Mouse (Mus musculus) ovary, adult 10 weeks (tissue): ENCODE data around the gene Bod1l. TPM values are rescaled to one million over a fixed set of nuclear protein-coding genes. Genes with fewer than 3 reads are reported as not detected.

Source experiments
- polyA plus RNA-seq: library from polyadenylated mRNA; stranded (reverse); fragments of 350-450 nt; fragmentation: Illumina TruSeq; extraction: RNeasy Lipid Tissue Mini Kit (QIAGEN cat#74804); gene quantifications from one replicate; pipeline ENCODE4 v1.2.3, GENCODE M21; 2014

Bod1l gene
- 60.6 TPM for polyA plus RNA-seq

GRCm38 (mm10) chr5:41844147-41844529 is at the start of gene Bod1l:
Bod1l (minus strand) TSS chr5:41844315.

GRCm38 (mm10) chr5:41763731-41764721 is 80.1 kb downstream of the Bod1l start, which contains the start of gene Nkx3-2:
Nkx3-2 (minus strand) TSS chr5:41764501.

Other genes with a start within 250 kb of the Bod1l start
- 138 TPM for gene Rab28, start 136.2 kb downstream of the Bod1l start, polyA plus RNA-seq
- not detected for gene Nkx3-2, start 79.8 kb downstream of the Bod1l start, polyA plus RNA-seq
- gene Gm16223, start 223.6 kb upstream of the Bod1l start, polyA plus RNA-seq: not detected